Mouse (Mus musculus): ENCODE results near the gene Kdm4a. TPM values are rescaled to one million over a fixed set of nuclear protein-coding genes. Genes with fewer than 3 reads are reported as not detected.

Gene Kdm4a
- polyA plus RNA-seq, 1 experiment from 2014 or later: 20.3 TPM

DNA sequence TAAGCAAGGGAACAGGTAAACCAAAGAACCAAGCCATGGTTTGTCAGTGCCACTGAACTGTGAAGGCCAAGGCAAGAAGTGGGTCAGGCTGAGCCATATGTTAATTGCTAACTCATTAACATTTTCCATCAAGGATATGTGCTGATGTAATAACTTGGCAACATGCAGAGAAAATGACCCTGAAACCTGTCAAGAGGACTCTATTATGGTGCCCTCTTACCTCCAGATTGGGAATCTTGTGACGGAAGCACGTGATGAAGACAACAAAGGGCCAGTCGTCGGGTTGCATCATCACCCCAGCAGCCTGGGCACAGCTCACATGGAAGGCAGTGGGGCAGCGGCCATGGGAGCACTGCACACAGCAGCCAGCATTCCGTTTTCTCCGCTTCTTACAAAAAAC is 36.2 kb downstream of the Kdm4a start:
- WGBS: 90% methylated on average over 7 of the region's 7 CpGs
- Histone ChIP-seq H3K27ac (ENCODE audit: low read length) (no peak overlapping the region), H3K4me3 (ENCODE audit: low read depth, low read length) (no peak overlapping the region), H3K9me3 (ENCODE audit: low read length) (no peaks in the 10 kb centered on the region), H3K36me3 (ENCODE audit: insufficient read depth, low read length) (peaks cover 53% of the 10 kb centered on the region), H3K27me3 (replicated peaks; ENCODE audit: insufficient read depth, low read length) (no peaks in the 10 kb centered on the region), H3K9ac (replicated peaks; ENCODE audit: low read depth) (no peak overlapping the region), H3K4me1 (ENCODE audit: insufficient read depth, low read depth, low read length) (no peaks in the 10 kb centered on the region), H3K4me2 (replicated peaks; ENCODE audit: low read depth, low read length) (no peak overlapping the region)
- DNase-seq (ENCODE audit: low spot score) (no peak), ATAC-seq (no peak)
- TF ChIP-seq EP300 (IDR thresholded peaks at IDR 0.05) (no peak), CTCF (IDR thresholded peaks at IDR 0.05) (no peak)

DNA sequence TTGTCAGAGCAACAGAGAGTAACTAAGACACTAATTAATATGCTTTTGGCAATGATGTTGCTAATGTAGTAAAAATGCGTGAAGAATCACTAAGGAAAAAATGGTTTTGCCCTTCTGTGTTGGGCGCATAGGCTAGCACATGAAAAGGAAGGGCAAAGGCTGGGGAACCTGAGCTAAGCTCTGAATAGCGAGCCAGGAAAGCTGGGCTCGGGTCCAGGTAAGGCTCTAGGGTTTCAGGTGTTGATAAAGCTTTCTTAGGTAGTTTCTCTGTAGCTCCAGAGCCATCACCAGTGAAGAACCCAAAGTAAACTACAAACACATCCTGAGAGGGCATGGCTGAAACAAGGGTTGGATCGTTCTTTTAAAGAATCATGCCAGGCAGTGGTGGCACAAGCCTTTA is 38.3 kb downstream of the Kdm4a start:
- 86% methylated on average over 5 of the region's 5 CpGs for WGBS
- Histone ChIP-seq H3K27ac (ENCODE audit: low read length) (no peak overlapping the region), H3K4me3 (ENCODE audit: low read depth, low read length) (no peak overlapping the region), H3K36me3 (ENCODE audit: insufficient read depth, low read length) (peaks cover 39% of the 10 kb centered on the region), H3K9me3 (ENCODE audit: low read length) (no peaks in the 10 kb centered on the region), H3K27me3 (replicated peaks; ENCODE audit: insufficient read depth, low read length) (no peaks in the 10 kb centered on the region), H3K4me2 (replicated peaks; ENCODE audit: low read depth, low read length) (no peak overlapping the region), H3K9ac (replicated peaks; ENCODE audit: low read depth) (no peak overlapping the region), H3K4me1 (ENCODE audit: insufficient read depth, low read depth, low read length) (no peaks in the 10 kb centered on the region)
- no peak for ATAC-seq
- DNase-seq (ENCODE audit: low spot score): no peak
- TF ChIP-seq CTCF (IDR thresholded peaks at IDR 0.05) (no peak), EP300 (IDR thresholded peaks at IDR 0.05) (no peak)

DNA sequence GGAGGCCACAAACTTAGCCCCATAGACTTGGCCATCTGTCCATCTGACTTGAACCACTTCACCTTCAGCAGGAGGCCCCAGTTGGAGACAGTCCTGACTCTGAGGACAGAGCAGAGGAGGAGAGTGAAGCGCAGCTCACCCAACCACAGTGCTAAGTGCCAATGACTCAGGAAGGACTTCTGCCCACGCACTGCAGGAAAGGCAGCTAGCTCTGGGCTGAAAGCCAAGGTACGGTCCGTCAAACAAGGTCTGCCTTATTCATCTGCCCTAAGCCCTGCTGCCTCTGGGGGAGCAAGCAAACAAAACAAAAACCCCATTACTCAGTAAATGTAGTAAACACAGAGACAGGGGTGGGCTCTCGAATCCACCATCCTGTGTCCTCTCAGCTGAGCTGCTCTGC is 41.0 kb downstream of the Kdm4a start:
- H3K9me3 ChIP-seq (ENCODE audit: low read length): no peaks in the 10 kb centered on the region
- no peaks in the 10 kb centered on the region for H3K27me3 ChIP-seq (replicated peaks; ENCODE audit: insufficient read depth, low read length)
- H3K27ac ChIP-seq (ENCODE audit: low read length): no peak overlapping the region
- ATAC-seq: peak; percentile 12
- 35% methylated on average over 5 of the region's 5 CpGs for WGBS
- no peak overlapping the region for H3K4me2 ChIP-seq (replicated peaks; ENCODE audit: low read depth, low read length)
- no peak overlapping the region for H3K4me3 ChIP-seq (ENCODE audit: low read depth, low read length)
- TF ChIP-seq EP300 (IDR thresholded peaks at IDR 0.05) (no peak), CTCF (IDR thresholded peaks at IDR 0.05) (peak; percentile 29)
- peaks cover 3% of the 10 kb centered on the region; the same call in 1 of the 2 replicates for H3K4me1 ChIP-seq (ENCODE audit: insufficient read depth, low read depth, low read length)
- H3K36me3 ChIP-seq (ENCODE audit: insufficient read depth, low read length): peaks cover 25% of the 10 kb centered on the region
- no peak overlapping the region for H3K9ac ChIP-seq (replicated peaks; ENCODE audit: low read depth)
- peak; percentile 77 for DNase-seq (ENCODE audit: low spot score)

DNA sequence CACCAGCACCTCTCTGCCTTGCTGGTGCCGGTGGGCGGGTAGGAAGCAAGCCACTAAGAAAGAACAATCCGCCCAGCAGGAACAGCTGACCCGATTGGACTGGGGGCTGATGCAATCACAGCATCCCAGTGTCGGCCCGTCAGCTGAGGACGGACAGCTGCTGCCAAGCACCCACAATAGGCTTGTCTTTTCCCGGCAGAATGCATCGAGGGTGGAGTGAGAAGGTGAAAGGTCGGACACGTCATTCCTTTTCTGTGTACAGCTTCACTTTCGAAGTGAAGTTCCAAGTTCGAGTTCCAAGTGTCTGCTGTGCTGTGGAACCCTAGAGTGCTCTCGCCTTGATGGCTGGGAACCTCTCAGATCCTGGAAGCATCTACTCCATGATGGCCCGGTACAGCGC is 42.0 kb downstream of the Kdm4a start:
- Histone ChIP-seq H3K4me2 (replicated peaks; ENCODE audit: low read depth, low read length) (no peak overlapping the region), H3K4me1 (ENCODE audit: insufficient read depth, low read depth, low read length) (peaks cover 3% of the 10 kb centered on the region; the same call in 1 of the 2 replicates), H3K9me3 (ENCODE audit: low read length) (no peaks in the 10 kb centered on the region), H3K4me3 (ENCODE audit: low read depth, low read length) (no peak overlapping the region), H3K9ac (replicated peaks; ENCODE audit: low read depth) (no peak overlapping the region), H3K27me3 (replicated peaks; ENCODE audit: insufficient read depth, low read length) (no peaks in the 10 kb centered on the region), H3K36me3 (ENCODE audit: insufficient read depth, low read length) (peaks cover 15% of the 10 kb centered on the region), H3K27ac (ENCODE audit: low read length) (0 out of 2 replicates have a peak overlapping the region, but pooled peaks have one; percentile 26)
- whole genome bisulfite sequencing: 74% methylated on average over 16 of the region's 16 CpGs
- ATAC-seq (peak; percentile 4; the same call in 1 of the 2 replicates), DNase-seq (ENCODE audit: low spot score) (peak; percentile 78)
- no peak for TF ChIP-seq EP300 (IDR thresholded peaks at IDR 0.05)
- no peak for TF ChIP-seq CTCF (IDR thresholded peaks at IDR 0.05)

DNA sequence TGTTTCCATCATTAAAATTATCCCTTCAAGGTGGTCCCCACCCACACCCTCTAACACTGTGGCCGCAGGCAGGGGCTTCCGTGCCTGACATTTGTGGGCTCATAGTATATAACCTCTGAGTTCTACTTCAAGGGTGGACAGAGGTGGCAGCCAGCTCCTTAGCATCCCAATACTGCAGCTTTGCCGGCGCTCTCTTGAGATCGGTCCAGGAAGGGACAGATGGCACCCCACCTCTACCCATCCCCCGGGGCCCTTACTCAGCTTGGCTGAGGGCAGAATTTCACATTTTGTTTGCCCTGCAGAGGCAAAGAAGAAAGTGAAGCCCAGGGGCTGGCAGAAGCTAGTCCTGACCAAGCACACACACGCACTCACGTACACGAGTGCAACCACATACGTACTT is 42.5 kb downstream of the Kdm4a start:
- Histone ChIP-seq H3K27me3 (replicated peaks; ENCODE audit: insufficient read depth, low read length) (no peaks in the 10 kb centered on the region), H3K9me3 (ENCODE audit: low read length) (no peaks in the 10 kb centered on the region), H3K4me1 (ENCODE audit: insufficient read depth, low read depth, low read length) (peaks cover 3% of the 10 kb centered on the region; the same call in 1 of the 2 replicates), H3K4me3 (ENCODE audit: low read depth, low read length) (no peak overlapping the region), H3K9ac (replicated peaks; ENCODE audit: low read depth) (no peak overlapping the region), H3K36me3 (ENCODE audit: insufficient read depth, low read length) (peaks cover 12% of the 10 kb centered on the region), H3K4me2 (replicated peaks; ENCODE audit: low read depth, low read length) (no peak overlapping the region), H3K27ac (ENCODE audit: low read length) (no peak overlapping the region)
- ATAC-seq: no peak
- WGBS: 96% methylated on average over 10 of the region's 10 CpGs
- no peak for DNase-seq (ENCODE audit: low spot score)
- no peak for TF ChIP-seq EP300 (IDR thresholded peaks at IDR 0.05)
- TF ChIP-seq CTCF (IDR thresholded peaks at IDR 0.05): no peak

DNA sequence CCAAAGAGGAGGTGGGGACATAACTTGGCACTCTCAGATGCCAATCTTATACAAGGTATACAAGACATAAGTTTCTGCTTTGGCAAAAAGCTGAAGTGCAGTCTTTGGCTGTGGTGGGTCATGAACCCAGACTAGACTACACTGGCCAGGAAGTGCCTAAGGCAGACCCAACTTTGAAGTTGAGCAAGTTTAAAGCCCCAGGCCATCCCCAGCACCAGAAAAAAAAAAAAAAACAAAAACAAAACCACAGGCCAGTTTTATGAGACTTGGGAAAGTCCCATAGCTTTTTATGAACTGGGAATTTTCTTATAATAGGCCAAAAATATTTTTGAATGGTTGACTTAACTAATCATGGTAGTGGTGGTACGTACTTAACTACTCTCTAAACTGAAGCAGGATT is 44.4 kb downstream of the Kdm4a start:
- no peak for TF ChIP-seq CTCF (IDR thresholded peaks at IDR 0.05)
- TF ChIP-seq EP300 (IDR thresholded peaks at IDR 0.05): no peak
- no peak for DNase-seq (ENCODE audit: low spot score)
- ATAC-seq: no peak

More for the DNA sequence above, 44.4 kb downstream of the Kdm4a start:
- Histone ChIP-seq H3K27me3 (replicated peaks; ENCODE audit: insufficient read depth, low read length) (no peaks in the 10 kb centered on the region), H3K36me3 (ENCODE audit: insufficient read depth, low read length) (no peaks in the 10 kb centered on the region; the same call in 1 of the 2 replicates), H3K4me2 (replicated peaks; ENCODE audit: low read depth, low read length) (peak overlapping the region; percentile 96), H3K27ac (ENCODE audit: low read length) (peak overlapping the region; percentile 48; the same call in 1 of the 2 replicates), H3K4me3 (ENCODE audit: low read depth, low read length) (peak overlapping the region; percentile 90; the same call in 1 of the 2 replicates), H3K4me1 (ENCODE audit: insufficient read depth, low read depth, low read length) (peaks cover 3% of the 10 kb centered on the region; the same call in 1 of the 2 replicates), H3K9me3 (ENCODE audit: low read length) (no peaks in the 10 kb centered on the region), H3K9ac (replicated peaks; ENCODE audit: low read depth) (peak overlapping the region; percentile 74; the same call in 1 of the 2 replicates)
- WGBS: 100% methylated on average over 1 of the region's 1 CpGs
